Mouse (Mus musculus) neutrophil, adult 59 days (primary cell): Measurements from ENCODE around the gene Adat3. TPM values are rescaled to one million over a fixed set of nuclear protein-coding genes. Genes with fewer than 3 reads are reported as not detected.

ENCODE experiments used
- total RNA-seq, 2 experiments: library from RNA; stranded (reverse); gene quantifications; 1 replicate in 1 of 2; 2 replicates in 1 of 2; pipeline ENCODE4 v1.2.4; 2023

The Adat3 gene
- 1 to 10 TPM; 1.4 to 3.0 TPM for total RNA-seq

GRCm38 (mm10) chr10:80602698-80603325 lies at the start of gene Adat3, which contains the start of gene Scamp4:
Adat3 (plus strand) TSS chr10:80602880.
Scamp4 (plus strand) TSS chr10:80602872.

GRCm38 (mm10) chr10:80561116-80561944 lies 41.4 kb upstream of the Adat3 start, which contains the start of gene Rexo1:
Rexo1 (minus strand) TSS chr10:80561560.

GRCm38 (mm10) chr10:80577195-80578130 lies 25.2 kb upstream of the Adat3 start, which contains the start of gene Klf16:
Klf16 (minus strand) TSS chr10:80577321.

GRCm38 (mm10) chr10:80589879-80590854 lies 12.5 kb upstream of the Adat3 start, which contains the start of gene Abhd17a:
Abhd17a (minus strand) TSS chr10:80590341.

GRCm38 (mm10) chr10:80605721-80606120 lies 3.0 kb downstream of the Adat3 start, which contains the start of gene Gm49322:
Gm49322 (plus strand) TSS chr10:80606021.

GRCm38 (mm10) chr10:80622661-80623456 lies 20.2 kb downstream of the Adat3 start, which contains the start of gene Csnk1g2:
Csnk1g2 (plus strand) TSS chr10:80622838.

GRCm38 (mm10) chr10:80656863-80657623 lies 54.4 kb downstream of the Adat3 start, which contains the start of gene Btbd2:
Btbd2 (minus strand) TSS chr10:80657071.

Other genes with a start within 250 kb of the Adat3 start
- not detected for gene Plk5, start 246.4 kb upstream of the Adat3 start, total RNA-seq
- 1 to 10 TPM; 2.2 to 4.0 TPM for gene Mex3d, start 215.2 kb upstream of the Adat3 start, total RNA-seq
- gene Mbd3, start 203.3 kb upstream of the Adat3 start, total RNA-seq = 10 to 100 TPM; 51.7 to 52.3 TPM
- 10 to 100 TPM; 90.5 to 97.7 TPM for gene Uqcr11, start 196.1 kb upstream of the Adat3 start, total RNA-seq
- gene Tcf3, start 169.2 kb upstream of the Adat3 start, total RNA-seq = 10 to 100 TPM; 52.0 to 52.8 TPM
- not detected for gene Onecut3, start 108.0 kb upstream of the Adat3 start, total RNA-seq
- gene Atp8b3, start 63.8 kb upstream of the Adat3 start, total RNA-seq = not detected
- 10 to 100 TPM; 57.9 to 70.1 TPM for gene Rexo1, start 41.3 kb upstream of the Adat3 start, total RNA-seq
- gene Klf16, start 25.6 kb upstream of the Adat3 start, total RNA-seq = 1 to 10 TPM; 8.1 to 9.0 TPM
- gene Abhd17a, start 12.5 kb upstream of the Adat3 start, total RNA-seq = 10 to 100 TPM; 49.2 to 49.7 TPM
- gene Scamp4, start within 50 bp of the Adat3 start, total RNA-seq = 10 to 100 TPM; 10.7 to 11.9 TPM
- gene Gm49322, start 3.1 kb downstream of the Adat3 start, total RNA-seq = 1 to 10 TPM in 1 of 2 experiments, under 1 TPM in 1; 0.69 to 1.1 TPM
- gene Csnk1g2, start 20.0 kb downstream of the Adat3 start, total RNA-seq = 100 to 1,000 TPM; 131 TPM
- 10 to 100 TPM; 14.8 to 25.5 TPM for gene Btbd2, start 54.2 kb downstream of the Adat3 start, total RNA-seq
- 100 to 1,000 TPM; 173 to 188 TPM for gene Mknk2, start 75.2 kb downstream of the Adat3 start, total RNA-seq
- 100 to 1,000 TPM; 137 to 153 TPM for gene Mob3a, start 99.1 kb downstream of the Adat3 start, total RNA-seq
- gene Izumo4, start 99.3 kb downstream of the Adat3 start, total RNA-seq = 10 to 100 TPM; 15.2 to 15.8 TPM
- 100 to 1,000 TPM in 1 of 2 experiments, 10 to 100 TPM in 1; 82.9 to 110 TPM for gene Ap3d1, start 139.4 kb downstream of the Adat3 start, total RNA-seq
- 10 to 100 TPM; 25.7 to 29.4 TPM for gene Dot1l, start 152.3 kb downstream of the Adat3 start, total RNA-seq
- 10 to 100 TPM; 46.8 to 52.8 TPM for gene Sf3a2, start 195.3 kb downstream of the Adat3 start, total RNA-seq
- 10 to 100 TPM; 71.4 to 87.6 TPM for gene Plekhj1, start 195.7 kb downstream of the Adat3 start, total RNA-seq
- under 1 TPM; 0.37 to 0.76 TPM for gene Amh, start 202.4 kb downstream of the Adat3 start, total RNA-seq
- gene Jsrp1, start 210.6 kb downstream of the Adat3 start, total RNA-seq = not detected
- 100 to 1,000 TPM; 575 to 577 TPM for gene Oaz1, start 223.8 kb downstream of the Adat3 start, total RNA-seq
- not detected for gene Lingo3, start 241.2 kb downstream of the Adat3 start, total RNA-seq